Mouse (Mus musculus) heart, adult 11 months (tissue): ENCODE measurements at regions not wholly inside any gene's neighbourhood (a gene's known extent, or its start where the extent isn't known, plus 50 kb on each side); places are given as distances from the start of the nearest gene placed in this dataset.

ENCODE experiments used
- DNase-seq: peaks from one replicate; pipeline ENCODE4 v3.0.0; 2022

GRCm38 (mm10) chr8:92522519-92522918 is 151.6 kb upstream of the Irx6 start:
- no peak for DNase-seq

DNA sequence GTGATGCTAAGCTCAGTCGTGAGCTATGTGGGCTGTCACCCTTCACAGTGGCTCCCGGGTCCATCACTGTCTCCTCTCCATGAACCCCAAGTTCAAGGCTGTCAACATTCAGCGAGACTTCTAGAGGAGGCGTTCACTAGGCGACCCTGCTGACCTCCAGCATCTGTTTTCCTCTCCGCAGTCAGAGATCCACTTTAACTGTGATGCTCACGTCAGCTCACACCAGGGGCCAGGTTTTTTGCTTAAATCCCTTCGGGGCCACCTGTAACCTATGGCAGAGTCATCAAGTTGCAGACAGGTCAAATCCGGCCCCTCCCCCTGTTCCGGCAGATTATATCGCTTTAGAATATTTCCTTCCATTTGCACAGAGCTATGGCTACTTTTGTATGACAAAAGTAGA is 144.3 kb upstream of the Irx6 start:
- DNase-seq = no peak

DNA sequence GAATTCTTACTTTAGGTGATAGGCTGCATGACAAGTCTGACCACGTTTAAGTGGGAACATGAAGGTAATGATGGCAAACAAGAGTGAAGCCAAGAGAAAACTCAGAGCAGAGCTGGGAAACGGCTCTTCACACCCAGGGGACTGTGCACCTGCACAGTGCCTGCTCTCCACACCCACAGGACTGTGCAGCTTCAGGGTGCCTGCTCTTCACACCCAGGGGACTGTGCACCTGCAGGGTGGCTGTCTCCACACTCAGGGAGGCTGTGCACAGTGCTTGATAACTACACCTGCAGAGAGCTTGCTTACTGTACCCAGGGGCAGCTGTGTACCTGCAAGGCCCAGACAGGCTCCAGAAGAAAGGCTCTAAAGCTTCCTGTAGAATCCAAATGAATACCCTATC is 133.5 kb upstream of the Irx6 start:
- no peak for DNase-seq

- DNase-seq = no peak
Observed at GRCm38 (mm10) chr8:92545347-92546059, 128.6 kb upstream of the Irx6 start.

- DNase-seq = no peak
Observed at GRCm38 (mm10) chr8:92555140-92555539, 118.9 kb upstream of the Irx6 start.

- DNase-seq = peak; percentile 88
Observed at GRCm38 (mm10) chr8:92555631-92556030, 118.5 kb upstream of the Irx6 start.

GRCm38 (mm10) chr8:92562471-92562870 is 111.6 kb upstream of the Irx6 start:
- DNase-seq = peak; percentile 36

GRCm38 (mm10) chr8:92562962-92563361 is 111.1 kb upstream of the Irx6 start:
- DNase-seq = peak; percentile 15

- DNase-seq = peak; percentile 78
Observed at GRCm38 (mm10) chr8:92569650-92570049, 104.4 kb upstream of the Irx6 start.

DNA sequence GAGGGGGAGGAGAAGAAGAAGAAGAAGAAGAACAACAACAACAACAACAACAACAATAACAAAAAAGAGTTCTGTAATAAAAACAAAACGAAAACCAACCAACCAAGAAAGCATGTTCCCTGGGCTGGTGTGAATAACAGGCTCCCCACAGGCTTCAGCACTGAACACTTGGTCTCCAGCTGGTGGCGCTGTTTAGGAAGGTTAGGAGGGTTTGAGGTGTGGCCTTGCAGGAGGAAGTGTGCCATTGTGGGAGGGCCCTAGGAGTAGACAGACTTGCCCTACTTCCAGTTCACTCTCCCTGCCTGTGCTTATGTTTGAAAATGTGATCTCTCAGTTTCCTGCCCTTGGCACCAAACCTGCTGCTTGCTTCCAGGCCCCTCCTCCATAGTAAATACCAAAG is 94.6 kb upstream of the Irx6 start:
- DNase-seq = peak; percentile 64

GRCm38 (mm10) chr8:92581051-92581450 is 93.0 kb upstream of the Irx6 start:
- peak; percentile 12 for DNase-seq

DNA sequence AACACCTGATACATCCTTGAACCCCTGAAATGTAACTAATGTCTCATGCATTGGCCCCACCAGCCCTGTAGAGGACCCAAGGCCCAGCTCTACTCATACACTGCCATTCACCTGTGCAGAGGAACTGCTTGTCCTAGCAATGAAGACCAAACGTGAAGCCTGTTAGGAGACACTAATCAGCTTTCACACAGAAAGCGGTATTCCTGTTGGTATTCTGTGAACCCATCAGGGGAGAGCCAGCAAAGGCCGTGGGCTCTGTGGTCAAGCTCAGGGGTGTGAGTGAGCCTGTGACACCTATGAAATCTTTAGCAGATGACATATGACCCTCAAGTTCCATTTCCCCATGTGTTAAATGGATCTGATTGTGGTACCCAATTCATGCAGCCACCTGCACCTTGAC is 73.3 kb upstream of the Irx6 start:
- peak; percentile 70 for DNase-seq

- peak; percentile 50 for DNase-seq
Observed at GRCm38 (mm10) chr8:92602973-92603372, 71.1 kb upstream of the Irx6 start.

DNA sequence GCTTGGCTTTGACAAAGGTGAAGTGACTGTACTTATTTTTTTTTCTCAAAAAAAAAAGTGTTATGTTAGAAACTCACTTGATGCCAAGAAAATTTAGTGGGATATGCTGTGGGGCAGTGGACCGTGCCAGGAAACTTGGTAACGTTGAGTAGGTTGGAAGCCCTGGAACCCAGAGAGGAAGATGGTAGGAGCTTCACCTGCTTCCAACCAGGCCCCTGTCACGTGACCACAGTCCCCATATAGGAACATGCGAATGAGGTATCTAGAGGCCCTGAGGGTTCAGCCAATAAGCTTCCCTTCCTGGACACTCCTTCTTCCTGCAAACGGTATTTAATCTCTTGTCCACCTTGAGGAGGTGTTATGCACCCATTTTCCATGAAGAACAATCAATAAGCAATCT is 68.5 kb upstream of the Irx6 start:
- DNase-seq = peak; percentile 59

GRCm38 (mm10) chr8:92607604-92608003 is 66.5 kb upstream of the Irx6 start:
- peak; percentile 55 for DNase-seq

DNA sequence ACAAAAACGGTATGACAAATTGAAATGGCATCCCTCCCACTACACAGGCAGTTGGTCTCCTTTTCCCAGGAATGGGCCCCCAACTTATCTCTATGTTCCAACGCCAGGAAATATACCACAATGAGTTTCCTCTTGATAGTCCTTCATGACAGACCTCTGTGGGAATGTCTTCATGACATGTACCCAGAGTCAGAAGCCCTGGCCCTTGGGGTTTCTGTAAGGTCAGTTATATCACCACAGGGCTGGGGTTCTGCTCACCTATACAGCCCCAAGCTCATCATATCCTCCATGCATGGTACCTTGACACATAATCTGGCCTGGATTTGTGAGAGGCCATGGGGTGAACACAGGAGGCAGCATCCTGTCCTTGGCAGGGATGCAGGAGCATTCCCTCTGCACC is 64.2 kb upstream of the Irx6 start:
- DNase-seq = peak; percentile 60

- DNase-seq = peak; percentile 72
Observed at GRCm38 (mm10) chr8:92610487-92611059, 63.5 kb upstream of the Irx6 start.

DNA sequence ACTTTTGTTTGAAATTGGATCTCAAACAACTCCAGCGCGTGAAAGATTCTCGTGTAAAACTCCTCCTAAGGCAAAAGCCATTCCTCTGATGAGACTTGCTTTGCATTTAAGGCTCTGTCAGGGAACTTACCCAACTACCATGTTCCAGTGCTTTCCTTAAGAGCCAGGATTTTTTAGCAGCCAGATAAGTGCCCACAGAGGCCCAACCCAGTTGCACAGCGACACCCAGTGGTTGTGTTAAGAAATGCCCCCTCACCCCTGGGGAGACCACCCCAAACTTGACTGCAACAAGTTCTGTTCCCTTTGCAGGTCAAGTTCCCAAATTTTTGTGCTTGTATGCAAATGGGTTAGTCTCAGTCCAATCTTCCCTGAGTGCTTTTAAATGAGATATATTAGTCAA is 60.6 kb upstream of the Irx6 start:
- peak; percentile 79 for DNase-seq

GRCm38 (mm10) chr8:92616341-92617115 is 57.6 kb upstream of the Irx6 start:
- peak; percentile 81 for DNase-seq

DNA sequence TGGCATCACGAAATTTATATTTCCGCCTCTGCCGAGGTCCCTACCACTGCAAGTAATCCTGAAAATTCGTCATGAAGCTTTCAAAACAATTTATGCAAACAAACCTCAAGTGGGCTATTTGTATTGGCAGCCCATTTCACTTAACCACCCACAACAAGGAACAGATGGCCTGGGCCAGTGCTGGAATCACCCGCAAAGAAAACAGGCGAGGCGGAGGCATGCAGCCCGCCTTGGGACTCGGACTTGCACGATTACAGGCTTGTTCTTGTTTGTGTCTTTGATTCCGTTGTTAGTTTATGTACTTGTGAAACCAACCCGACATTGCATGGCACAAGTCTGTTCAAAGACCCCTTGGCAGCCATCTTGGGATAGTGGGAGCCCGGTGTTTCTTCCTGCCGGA is 55.8 kb upstream of the Irx6 start:
- DNase-seq = peak; percentile 85
